Mouse (Mus musculus) layer of hippocampus, postnatal 10 days (tissue): Measurements from ENCODE around the gene Npsr1. TPM values are rescaled to one million over a fixed set of nuclear protein-coding genes. Genes with fewer than 3 reads are reported as not detected.
A peak's percentile ranks its signal among the peaks of the same experiment; 100 is the strongest.

Experiments used
- DNase-seq, 2 experiments: peaks; one replicate each; pipeline ENCODE4 v3.0.0; 2021; ENCODE audit warnings: low spot score in 2 of 2
- long read RNA-seq: library from polyadenylated mRNA; stranded (forward); transcript quantifications from one replicate; pipeline ENCODE4 v2.0.0, GENCODE M21; 2023
- total RNA-seq, 2 experiments: library from RNA; stranded (reverse); gene quantifications; 2 replicates each; pipeline ENCODE4 v1.2.3; 2021

The Npsr1 gene
- total RNA-seq: 1 to 10 TPM; 1.6 to 1.8 TPM
- long read RNA-seq, partial matches to known transcripts: 0 of 2 reads
- long read RNA-seq, other reads (novel, unspliced or antisense): 2 of 2 reads

DNA sequence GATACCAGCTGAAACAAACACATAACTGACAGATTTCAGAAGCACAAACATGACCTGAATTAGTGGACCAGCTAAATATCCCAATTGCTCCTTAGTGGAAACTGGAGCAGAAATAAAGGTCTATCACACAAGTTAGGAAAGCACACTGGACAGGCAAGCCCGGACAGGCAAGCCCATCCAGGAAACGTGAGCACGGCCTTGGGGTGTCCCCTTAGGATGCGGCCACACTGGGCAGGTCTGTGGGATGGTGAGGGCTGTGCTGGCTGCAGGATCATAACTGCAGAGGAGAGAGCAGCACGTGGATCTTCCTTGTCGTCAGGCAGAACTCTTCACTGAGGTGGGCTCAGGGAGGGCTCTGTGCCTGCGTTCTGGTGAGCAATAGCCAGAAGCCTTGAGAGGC lies at the start of gene Npsr1:
Npsr1 (plus strand) TSS at position 301 of the 400 bp plus-strand sequence.
- no peak for DNase-seq

DNA sequence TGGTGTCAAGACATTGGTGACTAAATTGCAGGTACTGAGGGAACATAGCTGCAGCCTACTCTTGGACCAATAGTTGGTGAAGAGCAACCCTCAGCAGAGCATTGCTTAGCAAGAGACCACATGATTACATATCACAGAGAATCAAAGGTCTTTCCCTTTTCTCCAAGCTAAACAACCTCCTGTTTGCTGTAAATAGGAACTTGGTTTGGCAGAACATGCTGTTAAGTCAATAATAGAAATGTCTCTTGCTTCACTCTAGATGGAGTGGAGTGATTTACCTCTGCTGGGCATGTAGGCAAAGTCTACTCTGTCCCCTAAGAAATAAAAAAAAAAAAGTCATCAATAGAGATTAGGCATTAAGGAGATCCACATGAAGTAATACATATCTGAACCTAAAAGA lies 46.3 kb upstream of the Npsr1 start:
- DNase-seq: no peak

DNA sequence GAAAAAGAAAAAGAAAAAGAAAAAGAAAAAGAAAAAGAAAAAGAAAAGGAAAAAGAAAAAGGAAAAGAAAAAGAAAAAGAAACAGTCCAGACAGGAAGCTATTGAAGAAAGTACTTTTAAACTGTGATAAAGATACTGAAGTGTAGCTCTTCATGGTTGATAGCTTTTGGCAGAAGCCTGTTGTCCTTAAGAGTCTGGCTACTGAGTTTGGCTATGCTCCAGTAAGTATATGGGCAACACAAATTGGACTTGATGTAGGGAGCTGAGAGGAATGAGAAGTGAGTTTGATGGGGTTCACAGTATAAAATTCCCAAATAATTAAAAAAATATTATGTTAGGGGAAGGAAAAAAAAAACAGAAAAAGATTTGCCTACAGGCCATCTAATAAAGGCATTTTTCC lies 34.5 kb upstream of the Npsr1 start:
- DNase-seq: no peak

DNA sequence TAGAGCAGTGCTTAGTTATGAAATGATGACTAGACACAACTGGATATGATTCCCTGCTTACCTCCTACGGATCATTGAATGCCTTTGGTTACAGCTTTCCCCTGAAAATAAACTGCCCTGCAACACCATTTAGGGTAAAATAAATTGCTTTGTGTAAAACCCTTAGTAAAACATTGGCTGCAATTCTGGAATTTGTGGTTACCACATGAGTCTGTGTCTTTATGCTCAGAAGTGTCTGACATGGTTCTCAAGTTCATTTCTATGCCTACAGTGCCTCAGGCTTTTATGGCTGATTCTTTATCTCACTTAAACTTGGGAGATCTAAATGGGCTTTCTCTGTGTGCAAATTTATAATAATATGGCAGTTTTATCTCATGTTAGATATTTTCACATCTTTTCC lies 26.1 kb upstream of the Npsr1 start:
- no peak for DNase-seq

DNA sequence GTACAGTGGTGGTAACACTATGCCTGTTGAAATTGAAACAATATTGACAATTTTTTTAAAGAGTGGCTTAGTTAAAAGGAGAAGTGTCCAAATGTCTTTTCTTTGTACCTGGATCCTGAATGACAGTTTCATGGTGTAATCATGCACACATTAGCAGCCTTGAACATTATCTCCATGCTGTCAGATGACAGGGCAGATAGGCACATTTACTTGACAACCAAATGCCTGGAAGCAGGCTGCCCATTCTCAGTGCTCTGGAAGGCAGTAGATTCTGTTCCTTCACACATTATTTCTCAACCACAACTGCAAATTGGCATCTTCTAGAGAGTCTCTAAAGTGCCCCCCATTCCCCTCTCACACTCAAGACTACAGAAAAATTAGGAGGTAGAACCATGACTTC lies 20.2 kb upstream of the Npsr1 start:
- DNase-seq: no peak

DNA sequence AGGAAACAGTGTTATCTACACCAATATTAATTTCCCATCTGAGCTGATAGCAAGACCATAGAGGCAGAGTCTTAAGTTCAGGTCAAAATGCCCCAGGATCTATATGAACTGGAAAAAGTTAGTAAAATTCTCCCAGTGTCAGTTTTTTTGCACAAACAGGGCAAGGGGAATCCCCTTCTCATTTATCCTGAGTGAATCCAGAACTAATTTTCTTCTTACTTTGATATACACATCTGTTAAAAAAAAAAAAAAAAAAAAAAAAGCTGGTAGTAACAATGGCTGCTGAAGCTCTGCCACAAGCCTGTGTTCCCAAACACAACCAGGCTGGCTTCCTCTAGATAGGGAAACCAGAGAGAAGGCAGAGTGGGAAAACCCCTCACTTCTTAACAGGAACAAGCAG lies 5.9 kb upstream of the Npsr1 start:
- DNase-seq: no peak

DNA sequence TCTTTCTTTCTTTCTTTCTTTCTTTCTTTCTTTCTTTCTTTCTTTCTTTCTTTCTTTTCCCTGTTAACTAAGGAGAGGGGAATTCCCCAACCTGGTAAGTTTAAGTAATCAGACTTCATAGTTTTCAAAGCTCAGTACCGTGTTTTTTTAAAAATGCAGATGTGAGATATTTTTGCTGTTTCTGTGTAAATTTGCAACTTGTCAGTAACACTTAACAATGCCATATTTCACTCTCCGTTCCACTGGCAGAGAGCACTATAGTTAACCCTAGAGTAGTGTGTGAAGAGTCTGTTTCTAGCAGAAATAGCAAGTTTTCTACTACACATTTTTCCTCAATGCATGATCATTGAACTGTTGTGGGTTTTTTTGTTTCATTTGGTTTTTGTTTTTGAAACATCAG lies 730 bp downstream of the Npsr1 start:
- DNase-seq: no peak

DNA sequence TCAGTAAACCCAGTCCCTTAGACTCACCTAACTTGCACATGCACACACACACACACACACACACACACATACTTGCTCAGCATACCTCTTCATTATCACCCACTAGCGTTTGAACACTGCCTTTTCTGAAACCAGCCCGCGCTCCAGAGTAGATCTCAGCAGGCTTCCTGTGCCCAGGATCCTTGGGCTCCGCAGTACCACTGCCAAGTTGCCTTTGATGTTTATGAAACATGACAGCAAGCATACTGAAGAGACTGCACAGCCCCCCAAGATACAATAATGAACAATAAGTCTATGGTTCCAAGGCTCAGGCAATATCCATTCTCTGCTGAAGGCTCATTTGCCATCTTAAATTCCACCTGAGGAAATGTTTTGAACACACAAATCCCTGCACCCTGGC lies 1.8 kb downstream of the Npsr1 start:
- DNase-seq: no peak

DNA sequence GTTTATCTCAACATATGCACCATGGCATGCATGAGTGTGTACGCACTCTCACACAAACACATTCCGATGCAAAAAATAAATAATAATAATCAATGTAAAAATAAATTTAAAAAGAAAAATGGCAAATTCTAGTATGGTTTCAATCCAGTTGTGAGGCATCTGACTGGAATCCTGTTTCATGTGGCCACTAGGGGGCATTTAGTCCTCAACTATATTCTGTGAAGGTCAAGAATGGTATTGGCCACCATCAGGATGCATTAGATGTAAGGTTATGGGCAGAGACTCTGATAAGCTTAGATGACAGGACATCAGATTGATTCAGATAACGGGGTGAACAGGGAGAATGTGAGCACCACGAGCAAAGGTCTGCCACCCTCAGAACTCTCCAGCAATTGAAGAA lies 21.6 kb downstream of the Npsr1 start:
- peak; percentile 18 to 32 for DNase-seq

DNA sequence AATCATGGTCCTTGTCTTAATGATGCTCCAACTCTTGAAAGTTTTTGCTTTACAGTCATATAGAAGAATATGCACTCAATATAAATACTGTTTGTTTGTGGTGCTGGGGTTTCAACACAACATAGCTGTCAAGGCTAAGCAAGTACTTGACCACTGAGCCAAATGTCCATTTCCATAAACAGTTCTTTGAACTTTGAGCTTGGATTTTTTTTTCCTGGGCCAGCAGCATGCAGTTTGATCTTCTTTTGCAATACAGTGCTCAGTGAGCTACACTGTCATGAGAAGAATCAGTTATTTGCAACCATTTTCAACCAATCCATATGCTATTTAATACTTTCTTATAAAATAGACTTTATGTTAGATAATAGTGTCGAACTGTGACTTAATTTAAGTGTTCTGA lies 35.3 kb downstream of the Npsr1 start:
- DNase-seq: no peak

DNA sequence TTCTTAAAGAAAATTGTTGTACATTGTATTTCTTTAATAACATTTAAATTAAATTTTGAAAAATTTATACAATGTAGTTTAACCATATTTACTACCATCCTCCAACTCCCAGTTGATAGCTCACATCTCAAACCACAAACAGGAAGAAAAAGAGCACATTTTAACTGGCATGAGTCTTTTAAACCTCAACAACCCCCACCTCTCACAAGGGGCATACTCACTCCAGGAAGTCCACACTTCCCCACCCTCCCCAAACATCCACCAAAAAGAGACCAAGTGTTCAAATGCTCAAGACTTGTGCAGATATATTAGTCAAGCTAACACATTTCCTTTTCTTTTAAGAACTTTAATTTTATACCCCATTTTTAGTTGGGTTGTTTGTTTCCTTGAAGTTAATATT lies 38.6 kb downstream of the Npsr1 start:
- no peak for DNase-seq

DNA sequence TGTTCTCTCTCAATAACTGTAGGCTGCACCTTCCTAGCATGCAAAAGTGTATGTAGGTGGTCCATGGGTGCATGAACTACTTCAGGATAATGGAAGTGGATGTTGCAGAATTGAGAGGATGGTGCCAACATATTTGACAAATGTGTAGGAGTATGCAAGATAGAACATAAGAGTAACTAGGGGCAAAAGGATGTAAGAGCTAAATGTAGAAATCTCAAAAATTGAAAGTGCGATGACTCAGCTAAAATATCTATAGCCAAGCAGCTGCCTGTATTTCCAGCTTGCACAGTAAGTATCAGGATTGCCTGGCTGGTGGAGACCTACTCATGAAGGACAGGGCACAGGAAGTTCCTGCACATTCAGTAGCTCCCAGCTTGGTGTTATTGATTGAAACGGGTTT lies 46.5 kb downstream of the Npsr1 start:
- no peak for DNase-seq

DNA sequence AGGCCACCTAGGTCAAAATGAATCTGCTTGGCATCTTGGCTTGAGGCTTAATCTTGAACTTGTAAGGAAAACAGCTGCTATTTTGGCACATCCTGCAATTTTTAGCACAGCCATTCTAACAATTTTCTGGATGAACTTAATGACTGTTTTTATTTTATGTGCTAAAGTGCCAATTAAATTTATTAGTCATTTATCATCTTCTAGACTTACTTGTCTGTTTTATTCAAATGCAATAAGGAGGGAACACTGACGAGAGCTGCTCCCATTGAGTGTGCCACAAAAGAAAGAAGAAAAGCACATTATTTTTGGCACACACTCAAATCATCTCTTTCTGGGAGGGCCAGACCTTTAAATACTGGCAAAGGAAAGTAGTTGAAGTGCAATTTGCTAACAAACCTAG lies 59.4 kb downstream of the Npsr1 start:
- no peak for DNase-seq

DNA sequence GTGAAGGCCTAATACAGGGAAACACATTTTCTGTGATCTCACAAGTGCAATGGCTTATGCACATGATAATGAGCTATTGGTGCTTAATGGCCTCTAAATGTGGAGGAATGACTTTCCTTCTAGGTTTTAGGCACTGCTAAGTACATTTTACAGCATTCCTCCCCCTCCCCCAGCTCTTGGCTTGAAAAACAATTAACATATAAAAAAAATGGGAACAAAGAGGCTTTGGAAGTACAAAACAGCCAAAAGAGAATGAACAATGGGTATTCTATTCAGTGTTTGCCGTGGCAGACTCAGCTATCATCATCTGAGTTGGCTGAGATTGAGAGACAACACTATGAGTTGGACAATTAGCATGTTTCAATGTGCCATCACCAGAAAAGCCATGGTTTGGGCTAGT lies 62.6 kb downstream of the Npsr1 start:
- no peak for DNase-seq

DNA sequence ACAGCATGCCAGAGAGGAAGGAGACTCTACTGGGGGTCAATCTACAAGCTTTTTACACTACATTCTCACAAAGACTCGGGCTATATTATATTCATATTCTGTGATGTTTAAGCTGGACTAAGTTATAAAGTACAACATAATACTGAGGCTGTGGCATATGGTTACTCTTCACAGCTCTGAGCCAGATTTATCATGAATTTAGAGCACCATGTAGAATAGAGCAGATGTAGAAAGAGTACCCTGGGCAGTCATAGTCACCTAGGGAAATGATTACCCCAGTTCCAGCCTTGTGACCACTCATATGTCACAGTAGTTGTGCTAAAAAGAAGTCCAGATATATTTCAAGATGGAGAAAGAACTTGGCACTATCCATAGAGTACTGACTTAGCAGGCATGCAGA lies 70.7 kb downstream of the Npsr1 start:
- no peak for DNase-seq

DNA sequence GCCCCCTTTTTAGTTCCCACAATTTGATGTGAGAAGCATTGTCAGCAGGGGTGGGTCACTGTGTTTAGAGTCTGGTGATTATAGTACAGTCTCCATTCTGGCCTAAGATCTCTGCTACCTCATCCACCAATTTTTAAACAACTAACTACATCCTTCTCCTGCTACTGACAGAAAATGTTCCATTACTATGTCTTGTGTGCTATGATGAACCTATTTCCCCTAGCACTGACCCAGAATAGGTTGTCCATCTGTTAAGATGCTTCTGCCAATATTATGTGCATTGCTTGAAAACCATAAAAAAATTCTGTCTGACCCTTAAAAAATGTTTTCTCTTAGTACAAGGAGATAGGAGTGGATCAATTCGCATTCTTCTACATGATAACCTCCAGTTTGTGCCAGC lies 72.9 kb downstream of the Npsr1 start:
- DNase-seq: no peak

DNA sequence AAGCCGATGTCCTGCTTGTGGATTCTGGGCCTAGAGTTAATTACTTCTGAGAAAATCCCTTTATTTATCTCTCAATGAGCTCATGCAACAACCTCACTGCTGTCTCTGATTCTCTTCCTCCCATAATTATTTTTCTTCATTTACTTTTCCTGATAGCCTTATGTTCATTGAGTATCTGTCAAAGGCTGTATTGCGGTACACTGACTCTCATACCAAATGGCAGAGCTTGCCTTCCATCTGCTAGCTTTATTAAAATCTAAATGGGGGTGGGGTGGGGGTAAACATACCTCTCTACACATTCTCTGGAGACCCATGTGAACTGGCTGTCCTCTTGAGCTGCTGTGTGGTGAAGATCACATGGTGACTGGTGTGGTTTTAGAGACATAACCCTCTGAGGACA lies 80.9 kb downstream of the Npsr1 start:
- DNase-seq: no peak

DNA sequence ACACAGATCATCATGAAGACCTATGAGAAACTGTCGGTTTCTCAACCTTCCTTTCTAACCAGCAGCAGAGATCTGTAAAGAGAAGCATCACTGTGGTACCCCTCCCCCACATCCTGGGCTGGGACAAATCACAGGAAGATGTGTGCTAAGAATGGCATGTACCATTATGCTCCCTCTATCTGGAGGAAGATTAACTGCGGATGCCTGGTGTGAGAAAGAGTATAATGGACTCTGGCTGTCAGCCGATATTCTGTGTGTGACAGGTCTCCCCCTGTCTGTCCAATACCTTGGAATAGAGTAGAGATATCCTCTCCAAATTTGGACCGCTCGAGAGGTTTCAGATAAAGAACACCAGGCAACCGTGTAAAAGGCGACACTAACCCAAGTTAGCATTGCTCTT lies 83.1 kb downstream of the Npsr1 start:
- no peak for DNase-seq

DNA sequence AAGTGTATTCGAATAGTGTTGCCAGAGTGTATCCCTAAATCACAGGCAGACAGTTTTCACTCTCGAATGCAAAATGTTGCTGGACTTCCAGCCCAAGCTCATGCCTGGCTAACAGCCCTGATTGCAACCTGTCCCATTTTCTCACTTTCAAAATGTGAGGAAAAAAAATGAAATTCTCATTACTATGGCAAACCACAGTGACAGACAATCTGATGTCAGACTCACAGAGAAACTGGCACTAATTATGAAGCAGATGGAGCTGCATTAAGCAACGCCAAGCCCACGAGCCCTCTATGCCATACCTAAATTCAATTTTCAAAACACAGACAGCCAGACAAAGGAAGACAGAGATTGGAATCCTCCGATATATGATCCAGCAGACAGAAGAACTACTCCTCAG lies 88.5 kb downstream of the Npsr1 start:
- peak; percentile 9 to 30 for DNase-seq

DNA sequence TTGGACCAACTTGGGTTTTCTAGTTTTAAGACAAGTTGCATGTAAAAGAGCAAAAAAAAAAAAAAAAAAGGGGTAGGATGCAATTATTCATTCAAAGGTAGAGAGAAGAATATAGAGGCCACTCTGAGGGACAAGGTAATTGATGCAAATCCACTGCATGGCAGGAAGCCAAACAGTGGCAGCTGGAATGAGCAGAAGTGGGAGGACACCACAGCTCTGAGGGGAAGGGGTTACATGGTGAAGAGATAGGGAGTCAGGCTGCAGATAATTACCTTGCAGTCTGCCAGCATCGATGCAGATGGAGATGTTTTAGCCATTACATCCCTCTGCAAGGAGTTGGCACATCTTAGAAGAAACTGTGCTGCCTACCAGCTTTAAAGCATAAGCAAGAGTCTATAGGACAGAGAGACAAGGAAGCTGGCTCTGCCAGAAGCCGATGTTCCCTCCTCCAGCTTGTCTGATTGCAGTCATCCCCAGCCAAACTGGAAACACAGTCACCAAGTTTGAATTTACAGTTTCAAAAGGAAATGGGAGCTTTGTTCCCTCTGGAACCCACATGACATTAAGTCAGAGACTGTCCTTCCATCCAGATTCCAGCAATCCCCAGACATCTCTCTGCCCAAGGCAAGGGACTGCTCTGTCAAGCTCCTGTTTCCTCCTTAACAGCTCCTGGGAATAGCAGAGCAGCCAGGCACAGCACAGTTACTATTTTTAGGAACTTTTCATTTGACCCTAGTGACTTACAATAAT lies 91.9 kb downstream of the Npsr1 start:
- DNase-seq: no peak

DNA sequence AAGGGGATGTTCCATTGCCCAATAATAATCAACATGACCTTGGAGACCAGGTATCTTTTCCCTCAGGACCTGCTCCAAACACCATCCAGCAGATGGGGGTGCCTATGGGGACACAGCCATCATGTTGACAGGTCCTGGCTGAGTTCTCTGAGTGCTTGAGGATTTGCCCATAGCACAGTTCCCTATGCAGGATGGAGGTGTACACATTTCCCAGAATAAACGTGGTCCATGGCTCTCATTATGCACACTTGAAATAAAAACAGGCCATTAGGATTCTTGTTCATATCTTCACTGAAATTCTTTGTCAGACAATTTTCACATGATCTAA lies 92.4 kb downstream of the Npsr1 start:
- no peak for DNase-seq

DNA sequence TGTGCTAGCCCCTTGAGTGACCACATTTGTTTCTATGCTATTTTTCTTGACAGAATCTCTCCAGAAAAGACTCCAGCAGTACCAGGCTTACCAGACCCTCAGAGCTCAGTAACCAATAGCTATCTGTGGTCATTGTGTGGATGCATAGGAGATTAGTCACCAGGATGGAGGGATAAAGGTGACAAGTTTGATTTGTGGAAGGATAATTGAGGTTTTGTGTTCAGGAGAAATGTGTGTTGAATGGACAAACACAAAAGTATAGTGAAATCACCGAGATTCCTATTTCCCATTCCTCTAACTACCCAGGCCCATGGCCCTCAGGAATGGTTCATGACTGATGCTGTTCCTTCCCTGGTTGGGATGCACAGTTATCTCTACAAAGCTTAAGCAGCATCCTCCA lies 100.5 kb downstream of the Npsr1 start:
- DNase-seq: no peak

DNA sequence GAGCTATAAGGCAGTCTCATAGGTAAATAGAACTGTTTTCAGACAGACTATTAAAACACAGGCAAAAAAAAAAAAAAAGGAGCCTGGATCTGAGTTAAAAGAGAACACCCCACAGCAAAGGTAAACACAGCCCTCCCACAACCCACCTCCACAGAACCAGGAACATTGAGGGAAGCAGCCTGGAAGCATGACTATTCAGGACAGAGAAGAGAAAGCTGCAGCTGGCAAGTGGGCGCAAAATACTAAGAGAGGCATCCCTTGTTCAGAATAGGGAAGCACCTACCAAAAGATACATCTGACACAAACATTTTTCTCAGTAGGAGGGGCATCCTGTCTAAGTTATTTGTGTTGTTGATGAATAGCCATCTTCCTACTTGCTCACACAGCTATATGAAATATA lies 113.8 kb downstream of the Npsr1 start:
- DNase-seq: no peak

DNA sequence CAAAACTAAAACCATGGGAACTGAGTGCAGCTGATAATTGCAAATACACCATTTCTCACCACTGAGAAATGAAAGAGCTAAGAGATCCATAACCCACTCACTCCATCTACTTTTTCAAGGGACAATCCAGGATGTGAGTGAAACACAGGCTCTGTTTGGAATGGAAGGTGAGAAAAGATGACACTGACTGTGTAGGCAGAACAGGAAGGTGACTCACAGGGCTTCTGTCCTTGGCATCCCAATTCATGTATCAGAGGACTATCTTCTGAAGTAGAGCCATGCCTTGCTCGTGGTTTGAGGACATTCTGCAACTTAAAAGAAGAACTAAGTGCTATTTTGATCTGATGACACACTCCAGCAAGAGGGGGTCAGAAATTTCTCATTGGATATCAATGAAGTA lies 119.9 kb downstream of the Npsr1 start:
- no peak for DNase-seq
